Mouse (Mus musculus) thymus, postnatal 10 days (tissue): ENCODE data around the gene Gm813.

ENCODE experiments used
- DNase-seq, 2 experiments: peaks; one replicate each; pipeline ENCODE4 v3.0.0; 2021; ENCODE audit warnings: low spot score in 2 of 2

Gene Gm813

GRCm38 (mm10) chr16:58604680-58605079 is 12.1 kb downstream of the Gm813 start:
- no peak for DNase-seq

- no peak for DNase-seq
These were observed 12.9 kb downstream of the Gm813 start for GRCm38 (mm10) chr16:58603831-58604230.

GRCm38 (mm10) chr16:58600846-58601245 is 15.9 kb downstream of the Gm813 start:
- DNase-seq = no peak

GRCm38 (mm10) chr16:58591299-58591698 is 25.5 kb downstream of the Gm813 start:
- no peak for DNase-seq

GRCm38 (mm10) chr16:58589444-58589843 is 27.3 kb downstream of the Gm813 start:
- no peak for DNase-seq

- no peak for DNase-seq
These were observed 42.6 kb downstream of the Gm813 start for GRCm38 (mm10) chr16:58573949-58574722.

GRCm38 (mm10) chr16:58570694-58571264 is 46.0 kb downstream of the Gm813 start:
- no peak for DNase-seq
